Comparison of ENCODE assay signal across 1 mouse cellular context in genomic region chr5:115275998-115276397, GRCm38 (mm10).
TF ChIP-seq lines count a peak whose summit lies in the region.

No protein-coding gene starts in this region.

TF ChIP-seq in CH12.LX, 34 proteins besides CTCF, POLR2A, EP300 and RAD21:
- TF ChIP-seq PAX5 (IDR thresholded peaks at IDR 0.05; ENCODE audit: low read length) (no peak), ZC3H11A (IDR thresholded peaks at IDR 0.05; ENCODE audit: low read depth, low read length) (no peak), SIN3A (IDR thresholded peaks at IDR 0.05; ENCODE audit: low read length) (no peak), POLR2AphosphoS2 (IDR thresholded peaks at IDR 0.05; ENCODE audit: low read depth, low read length) (no peak), MXI1 (IDR thresholded peaks at IDR 0.05; ENCODE audit: low read depth, low read length) (no peak), USF2 (conservative IDR thresholded peaks at IDR 0.05; ENCODE audit: low read depth, low read length) (no peak), TBP (conservative IDR thresholded peaks at IDR 0.05; ENCODE audit: low read depth, low read length) (no peak), CHD1 (IDR thresholded peaks at IDR 0.05; ENCODE audit: low read depth, low read length) (no peak), MAZ (IDR thresholded peaks at IDR 0.05; ENCODE audit: low read depth, low read length) (no peak), SMC3 (IDR thresholded peaks at IDR 0.05; ENCODE audit: low read depth, low read length) (no peak), MAX (IDR thresholded peaks at IDR 0.05; ENCODE audit: low read length) (no peak), USF1 (IDR thresholded peaks at IDR 0.05; ENCODE audit: low read depth, low read length) (no peak), TCF12 (IDR thresholded peaks at IDR 0.05; ENCODE audit: low read depth, low read length) (no peak), BHLHE40 (IDR thresholded peaks at IDR 0.05; ENCODE audit: low read depth, low read length) (no peak), JUN (IDR thresholded peaks at IDR 0.05; ENCODE audit: insufficient read depth, low read depth, low read length) (no peak), CHD2 (IDR thresholded peaks at IDR 0.05; ENCODE audit: low read length) (no peak), HCFC1 (IDR thresholded peaks at IDR 0.05; ENCODE audit: low read depth, low read length) (no peak), IRF4 (IDR thresholded peaks at IDR 0.05; ENCODE audit: low read depth, low read length) (no peak), ELF1 (IDR thresholded peaks at IDR 0.05; ENCODE audit: low read depth, low read length) (no peak)
